Mouse (Mus musculus): ENCODE measurements at regions not wholly inside any gene's neighbourhood (a gene's known extent, or its start where the extent isn't known, plus 50 kb on each side); places are given as distances from the start of the nearest gene placed in this dataset.

- no peak for DNase-seq
Observed at GRCm38 (mm10) chr17:47983286-47983685, 54.8 kb downstream of the 1700122O11Rik start.

GRCm38 (mm10) chr17:47981556-47982027 is 56.5 kb downstream of the 1700122O11Rik start:
- no peak for DNase-seq

GRCm38 (mm10) chr17:47979266-47979665 is 54.8 kb upstream of the Foxp4 start:
- DNase-seq: no peak

- no peak for DNase-seq
Observed at GRCm38 (mm10) chr17:47978404-47979030, 54.1 kb upstream of the Foxp4 start.

- no peak for DNase-seq
Observed at GRCm38 (mm10) chr17:47978001-47978400, 53.6 kb upstream of the Foxp4 start.

GRCm38 (mm10) chr17:47976999-47977357 is 52.5 kb upstream of the Foxp4 start:
- no peak for DNase-seq

GRCm38 (mm10) chr17:47976061-47976998 is 51.9 kb upstream of the Foxp4 start:
- DNase-seq: peak; percentile 77 to 84

GRCm38 (mm10) chr17:47975281-47976060 is 51.0 kb upstream of the Foxp4 start:
- peak in 1 of 2 experiments; percentile 36 for DNase-seq

- DNase-seq: peak; percentile 22 to 47
Observed at GRCm38 (mm10) chr17:47974503-47974902, 50.1 kb upstream of the Foxp4 start.

Data from kidney, postnatal 25 days (tissue).